Mouse (Mus musculus) ovary, postnatal 10 days (tissue): Measurements from ENCODE around the gene Gm15448.
"Not testable (repeated sequence)": the region's sequence is repeated elsewhere in the genome, so short reads cannot be mapped to it uniquely, and the experiment has no call there.

Experiments used
- DNase-seq: peaks from one replicate; pipeline ENCODE4 v3.0.0; 2022; ENCODE audit warnings: low spot score

Gm15448 gene

GRCm38 (mm10) chr7:3825599-3825998, at the start of gene Gm15448:
Gene Gm15448 (minus strand): TSS chr7:3825687.
- DNase-seq, result not testable (repeated sequence)

GRCm38 (mm10) chr7:3875032-3875431, 49.5 kb upstream of the Gm15448 start:
- DNase-seq, result not testable (repeated sequence)

- DNase-seq, result not testable (repeated sequence)
Measured at GRCm38 (mm10) chr7:3844951-3845350, 19.5 kb upstream of the Gm15448 start, which contains the start of gene Pira2. Gene Pira2 (minus strand): TSS chr7:3845051.

- DNase-seq, result not testable (repeated sequence)
Measured at GRCm38 (mm10) chr7:3837854-3838253, 12.4 kb upstream of the Gm15448 start.

GRCm38 (mm10) chr7:3830633-3831032, 5.1 kb upstream of the Gm15448 start:
- DNase-seq, result not testable (repeated sequence)

- DNase-seq, result not testable (repeated sequence)
Measured at GRCm38 (mm10) chr7:3811912-3812311, 13.6 kb downstream of the Gm15448 start.

GRCm38 (mm10) chr7:3802935-3803334, 22.6 kb downstream of the Gm15448 start:
- not testable (repeated sequence) for DNase-seq

- DNase-seq, result not testable (repeated sequence)
Measured at GRCm38 (mm10) chr7:3799940-3800339, 25.5 kb downstream of the Gm15448 start.

- DNase-seq, result not testable (repeated sequence)
Measured at GRCm38 (mm10) chr7:3796286-3796685, 29.2 kb downstream of the Gm15448 start.
